Mouse (Mus musculus) embryo, embryonic 10.5 days (tissue): ENCODE results near the gene Golga2.

Experiments
- DNase-seq: peaks from one replicate; pipeline ENCODE4 v3.0.0-alpha.2; 2015; ENCODE audit warnings: low spot score

The Golga2 gene

GRCm38 (mm10) chr2:32317791-32318417, 30.7 kb downstream of the Golga2 start:
- DNase-seq, result peak; percentile 93

- DNase-seq, result peak; percentile 41
Measured at GRCm38 (mm10) chr2:32318709-32319585, 31.8 kb downstream of the Golga2 start.

- DNase-seq, result peak; percentile 83
Measured at GRCm38 (mm10) chr2:32319586-32320580, 32.7 kb downstream of the Golga2 start.

- no peak for DNase-seq
Measured at GRCm38 (mm10) chr2:32320721-32321120, 33.5 kb downstream of the Golga2 start.

- no peak for DNase-seq
Measured at GRCm38 (mm10) chr2:32321591-32322298, 34.6 kb downstream of the Golga2 start.

GRCm38 (mm10) chr2:32322754-32323741, 35.9 kb downstream of the Golga2 start:
- no peak for DNase-seq

- DNase-seq, result no peak
Measured at GRCm38 (mm10) chr2:32324322-32324721, 37.1 kb downstream of the Golga2 start.

- DNase-seq, result no peak
Measured at GRCm38 (mm10) chr2:32325342-32325741, 38.2 kb downstream of the Golga2 start.

GRCm38 (mm10) chr2:32327200-32327599, 40.0 kb downstream of the Golga2 start:
- no peak for DNase-seq

- peak; percentile 74 for DNase-seq
Measured at GRCm38 (mm10) chr2:32328911-32329460, 41.8 kb downstream of the Golga2 start.

GRCm38 (mm10) chr2:32329531-32329930, 42.3 kb downstream of the Golga2 start:
- peak; percentile 45 for DNase-seq

- DNase-seq, result no peak
Measured at GRCm38 (mm10) chr2:32332159-32332558, 45.0 kb downstream of the Golga2 start.

GRCm38 (mm10) chr2:32335888-32336287, 48.7 kb downstream of the Golga2 start:
- no peak for DNase-seq

GRCm38 (mm10) chr2:32339912-32340642, 52.9 kb downstream of the Golga2 start:
- DNase-seq, result no peak

GRCm38 (mm10) chr2:32340836-32341633, 53.9 kb downstream of the Golga2 start:
- DNase-seq, result no peak

GRCm38 (mm10) chr2:32341634-32341939, 54.4 kb downstream of the Golga2 start:
- DNase-seq, result no peak

GRCm38 (mm10) chr2:32342039-32342438, 54.9 kb downstream of the Golga2 start:
- no peak for DNase-seq

GRCm38 (mm10) chr2:32342539-32343350, 55.6 kb downstream of the Golga2 start:
- no peak for DNase-seq
